Comparison of ENCODE assay signal across 15 mouse cellular contexts in the genomic region with DNA sequence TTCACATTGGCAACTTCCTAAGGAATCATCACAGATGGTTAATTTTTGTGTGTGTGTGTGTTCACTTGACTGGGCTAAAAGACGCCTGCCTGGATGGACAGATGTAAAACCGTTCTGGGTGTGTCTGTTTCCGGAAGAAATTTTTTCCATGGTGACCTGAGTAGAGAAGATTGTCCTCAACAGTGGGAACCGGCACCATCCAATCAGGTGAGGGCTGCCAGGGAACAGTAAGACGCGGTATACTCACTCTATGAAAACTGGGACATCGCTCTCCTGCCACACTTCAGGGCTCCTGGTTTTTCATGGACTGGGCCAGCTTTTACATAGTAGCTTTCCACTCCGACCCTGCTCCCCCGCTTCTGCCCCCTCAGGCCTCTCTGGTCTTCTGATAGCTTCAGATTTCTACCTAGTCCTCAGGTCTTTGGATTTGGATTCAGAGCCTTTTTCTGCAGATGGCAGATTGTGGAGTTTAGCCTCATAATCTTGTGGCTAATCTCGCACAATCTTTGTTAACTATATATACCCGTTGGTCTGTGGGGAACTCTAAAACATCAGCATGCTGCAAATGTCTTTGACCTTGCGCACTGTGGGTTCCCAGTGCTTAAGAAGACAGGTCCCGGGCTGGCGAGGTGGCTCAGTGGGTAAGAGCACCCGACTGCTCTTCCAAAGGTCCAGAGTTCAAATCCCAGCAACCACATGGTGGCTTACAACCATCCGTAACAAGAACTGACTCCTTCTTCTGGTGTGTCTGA. TPM values are rescaled to one million over a fixed set of nuclear protein-coding genes. Genes with fewer than 3 reads are reported as not detected.
DNase-seq lines count a peak whose midpoint lies in the region; ATAC-seq and TF ChIP-seq lines count a peak whose summit lies in the region.
"Had no signal": no experiment of that assay in that cellular context is flagged by ENCODE, and none has a peak within 500 bp of the region (broad histone marks: within the 10 kb centered on the region; RNA-seq: fewer than 3 reads in every experiment).

No protein-coding gene starts in this region.

- peaks cover 5% of the 10 kb centered on the region for H3K4me1 ChIP-seq in hindbrain, embryonic 11.5 days (replicated peaks; ENCODE audit: control insufficient read depth, insufficient read depth, low read length)
- H3K4me1 ChIP-seq in hindbrain, embryonic 10.5 days (replicated peaks) = peaks cover 34% of the 10 kb centered on the region
- peaks cover 4 to 11% of the 10 kb centered on the region in 2 experiments; a peak in 2 of 4 replicates for H3K4me1 ChIP-seq in MEL (ENCODE audit: control insufficient read depth in 1 of 2, insufficient read depth in 2 of 2, low read length in 2 of 2)
- H3K4me1 ChIP-seq in lung, adult 2 months (ENCODE audit: control insufficient read depth, insufficient read depth, low read length) = peaks cover 16% of the 10 kb centered on the region

- DNase-seq in CD4-positive, CD25-positive, alpha-beta regulatory T cell, adult 2 months (ENCODE audit: low read depth, low spot score) = peak; percentile 12
- DNase-seq in hindbrain, embryonic 11.5 days (ENCODE audit: low spot score) = peak; percentile 12
- no peak for DNase-seq in hindbrain, embryonic 10.5 days (ENCODE audit: low spot score)
- peak; percentile 64 for DNase-seq in MEL (ENCODE audit: low read depth, low spot score)
- DNase-seq in induced T-regulatory cell, adult 2 months (ENCODE audit: low read depth) = peak; percentile 64
- DNase-seq in gastrocnemius, postnatal 36 days = no peak
- DNase-seq in lung, adult 2 months = no peak
- DNase-seq: adrenal gland, postnatal 36 days; gastrocnemius, postnatal 14 days; thymus, adult 2 months had no signal

- no peak; a peak in 1 of 4 replicates for TF ChIP-seq EP300 in MEL (IDR thresholded peaks at IDR 0.05; ENCODE audit: low read depth in 1 of 2, low read length in 2 of 2)

- TF ChIP-seq POLR2A in MEL (IDR thresholded peaks at IDR 0.05; ENCODE audit: control insufficient read depth in 1 of 2, insufficient read depth in 1 of 2, low read depth in 1 of 2, low read length in 2 of 2, poor library complexity in 1 of 2) = no peak
- no peak for TF ChIP-seq POLR2A in lung, adult 2 months (IDR thresholded peaks at IDR 0.05; ENCODE audit: borderline replicate concordance, extremely low read depth, low read depth, low read length)

- H3K4me3 ChIP-seq in hindbrain, embryonic 11.5 days (ENCODE audit: low read depth, low read length) = no peak overlapping the region
- no peak overlapping the region for H3K4me3 ChIP-seq in hindbrain, embryonic 10.5 days
- peak overlapping the region in 1 of 2 experiments; percentile 38; a peak in 3 of 4 replicates for H3K4me3 ChIP-seq in MEL (ENCODE audit: control insufficient read depth in 1 of 2, insufficient read depth in 1 of 2, low read depth in 2 of 2, low read length in 2 of 2)
- no peak overlapping the region for H3K4me3 ChIP-seq in lung, adult 2 months (replicated peaks; ENCODE audit: extremely low read depth, low read depth, low read length)

- no peaks in the 10 kb centered on the region; the same call in 1 of the 2 replicates for H3K27me3 ChIP-seq in hindbrain, embryonic 11.5 days (ENCODE audit: control insufficient read depth, insufficient read depth, low read length)
- H3K27me3 ChIP-seq in hindbrain, embryonic 10.5 days (ENCODE audit: insufficient read depth, poor library complexity, severe bottlenecking) = peaks cover 28% of the 10 kb centered on the region
- H3K27me3 ChIP-seq in MEL (ENCODE audit: control insufficient read depth in 1 of 2, insufficient read depth in 2 of 2, low read length in 2 of 2) = no peaks in the 10 kb centered on the region

- no peaks in the 10 kb centered on the region for H3K36me3 ChIP-seq in hindbrain, embryonic 11.5 days (ENCODE audit: control insufficient read depth, insufficient read depth, low read length)
- no peaks in the 10 kb centered on the region for H3K36me3 ChIP-seq in hindbrain, embryonic 10.5 days
- H3K36me3 ChIP-seq in MEL (ENCODE audit: control insufficient read depth in 1 of 2, insufficient read depth in 2 of 2, low read length in 2 of 2) = peaks cover 0 to 12% of the 10 kb centered on the region in 2 experiments; a peak in 2 of 4 replicates
- H3K36me3 ChIP-seq: hindbrain, embryonic 13.5 days; midbrain, embryonic 12.5 days; neural tube, embryonic 13.5 days had no signal

- no peak overlapping the region for H3K9ac ChIP-seq in hindbrain, embryonic 11.5 days (ENCODE audit: low read depth, low read length)
- peak overlapping the region; percentile 9; the same call in 1 of the 2 replicates for H3K9ac ChIP-seq in MEL (ENCODE audit: control insufficient read depth, low read depth, low read length, poor library complexity, severe bottlenecking)
- H3K9ac ChIP-seq: liver, embryonic 14.5 days had no signal

- no peak for TF ChIP-seq CTCF in MEL (IDR thresholded peaks at IDR 0.05 in 2 of 3, conservative IDR thresholded peaks at IDR 0.05 in 1 of 3; ENCODE audit: control insufficient read depth in 1 of 3, insufficient read depth in 1 of 3, low read depth in 2 of 3, low read length in 3 of 3, poor library complexity in 1 of 3, severe bottlenecking in 1 of 3)
- TF ChIP-seq CTCF in lung, adult 2 months (IDR thresholded peaks at IDR 0.05; ENCODE audit: insufficient read depth, low read length) = no peak

- no peak overlapping the region for H3K27ac ChIP-seq in hindbrain, embryonic 11.5 days (ENCODE audit: low read depth, low read length)
- no peak overlapping the region for H3K27ac ChIP-seq in hindbrain, embryonic 10.5 days
- H3K27ac ChIP-seq in MEL (ENCODE audit: control insufficient read depth, low read depth, low read length) = peak overlapping the region; percentile 23
- H3K27ac ChIP-seq: liver, embryonic 14.5 days had no signal

- H3K79me2 ChIP-seq in MEL (ENCODE audit: control insufficient read depth, insufficient read depth, low read length, poor library complexity) = peaks cover 3% of the 10 kb centered on the region

- TF ChIP-seq RAD21 in MEL (IDR thresholded peaks at IDR 0.05; ENCODE audit: low read depth, low read length) = no peak

- intact Hi-C loops in gastrocnemius, postnatal 36 days (cut with DNase I) = no loop called here

- whole genome bisulfite sequencing in hindbrain, embryonic 11.5 days = 74% methylated on average over 15 of the region's 16 CpGs
- WGBS in hindbrain, embryonic 10.5 days = 70% methylated on average over 16 of the region's 16 CpGs
- 83% methylated on average over 15 of the region's 16 CpGs for whole genome bisulfite sequencing in lung, adult 2 months

- H3K4me2 ChIP-seq in hindbrain, embryonic 11.5 days (replicated peaks; ENCODE audit: low read depth, low read length) = no peak overlapping the region

- no peaks in the 10 kb centered on the region for H3K9me3 ChIP-seq in hindbrain, embryonic 11.5 days (ENCODE audit: control insufficient read depth, low read length)
- no peaks in the 10 kb centered on the region for H3K9me3 ChIP-seq in hindbrain, embryonic 10.5 days
- H3K9me3 ChIP-seq in MEL (replicated peaks; ENCODE audit: insufficient read depth, low read length) = no peaks in the 10 kb centered on the region
- H3K9me3 ChIP-seq: hindbrain, embryonic 13.5 days; midbrain, embryonic 12.5 days; neural tube, embryonic 13.5 days had no signal

- ATAC-seq in CD4-positive, CD25-positive, alpha-beta regulatory T cell, adult 4 months = no peak
- no peak for ATAC-seq in hindbrain, embryonic 11.5 days (ENCODE audit: low FRiP score)

TF ChIP-seq in MEL, 35 proteins besides CTCF, POLR2A, EP300 and RAD21:
- TF ChIP-seq TBP (IDR thresholded peaks at IDR 0.05; ENCODE audit: low read depth, low read length) = peak; percentile 96
- no peak for TF ChIP-seq BHLHE40 (IDR thresholded peaks at IDR 0.05; ENCODE audit: borderline replicate concordance, low read depth, low read length)

RNA-seq across cellular contexts. Expression of gene Sntb2, which starts 1.1 kb away (rescaled TPM):
- polyA plus RNA-seq in CD4-positive, CD25-positive, alpha-beta regulatory T cell, adult 4 months (2017; shearing (Covaris generic)) = 1 to 10 TPM; 2.9 to 6.5 TPM
- polyA plus RNA-seq in hindbrain, embryonic 11.5 days (2014; fragmentation: Nextera tagmentation; extraction: Ambion mirVana) = 7.5 and 9.9 TPM in 2 replicates
- polyA plus RNA-seq in hindbrain, embryonic 10.5 days (2016; fragmentation: Nextera tagmentation; extraction: Ambion mirVana) = 9.2 and 9.7 TPM in 2 replicates
- 3.0 and 3.6 TPM in 2 replicates for total RNA-seq in MEL (2012; rRNA removed)
- 1 to 10 TPM in 1 of 2 experiments, not detected in 1; 3.8 TPM for polyA plus RNA-seq in MEL (2012; ENCODE audit: insufficient read depth in 1 of 2, insufficient read length in 2 of 2, low read depth in 1 of 2, low replicate concordance in 2 of 2, missing spikeins in 1 of 2)
- total RNA-seq in gastrocnemius, postnatal 36 days (2021) = 1 to 10 TPM; 5.0 to 5.6 TPM
- 9.9 and 12.1 TPM in 2 replicates for polyA plus RNA-seq in lung, adult 2 months (2012; rRNA removed)

RNA-seq across cellular contexts. Expression of gene Utp4, which starts 41.0 kb away (rescaled TPM):
- polyA plus RNA-seq in CD4-positive, CD25-positive, alpha-beta regulatory T cell, adult 4 months (2017; shearing (Covaris generic)) = 10 to 100 TPM; 53.2 to 64.3 TPM
- polyA plus RNA-seq in hindbrain, embryonic 11.5 days (2014; fragmentation: Nextera tagmentation; extraction: Ambion mirVana) = 65.7 and 73.0 TPM in 2 replicates
- polyA plus RNA-seq in hindbrain, embryonic 10.5 days (2016; fragmentation: Nextera tagmentation; extraction: Ambion mirVana) = 58.3 and 85.0 TPM in 2 replicates
- 165 and 174 TPM in 2 replicates for total RNA-seq in MEL (2012; rRNA removed)
- polyA plus RNA-seq in MEL (2012; ENCODE audit: insufficient read depth in 1 of 2, insufficient read length in 2 of 2, low read depth in 1 of 2, low replicate concordance in 2 of 2, missing spikeins in 1 of 2) = 100 to 1,000 TPM; 123 to 218 TPM
- 10 to 100 TPM; 18.0 to 21.0 TPM for total RNA-seq in gastrocnemius, postnatal 36 days (2021)
- polyA plus RNA-seq in lung, adult 2 months (2012; rRNA removed) = 12.3 and 14.5 TPM in 2 replicates

Comparison
In these comparisons a context has a peak if more than half of its experiments do, and no peak if none do; other contexts are left out.
1. DNase-seq: peak in CD4-positive, CD25-positive, alpha-beta regulatory T cell, adult 2 months (single experiment), hindbrain, embryonic 11.5 days (single experiment), MEL (single experiment) and induced T-regulatory cell, adult 2 months (single experiment); none in hindbrain, embryonic 10.5 days (single experiment), gastrocnemius, postnatal 36 days (0 of 2) and lung, adult 2 months (single experiment).